Mouse (Mus musculus) cortical plate, adult 2 months (tissue): ENCODE data around the gene Tceanc.

Experiments used
- CTCF ChIP-seq: fragments of 200-500 bp; IDR thresholded peaks from 2 replicates; pipeline ENCODE4 v1.5.1; 2011; ENCODE audit warnings: mild to moderate bottlenecking, control low read depth, low read length; ENCODE audit not compliant: insufficient read depth; ENCODE audit errors: extremely low read depth
- POLR2A ChIP-seq: fragments of 200-500 bp; IDR thresholded peaks from 2 replicates; pipeline ENCODE4 v1.6.1; 2011; ENCODE audit warnings: mild to moderate bottlenecking, low read length, control low read depth; ENCODE audit not compliant: insufficient read depth; ENCODE audit errors: extremely low read depth

DNA sequence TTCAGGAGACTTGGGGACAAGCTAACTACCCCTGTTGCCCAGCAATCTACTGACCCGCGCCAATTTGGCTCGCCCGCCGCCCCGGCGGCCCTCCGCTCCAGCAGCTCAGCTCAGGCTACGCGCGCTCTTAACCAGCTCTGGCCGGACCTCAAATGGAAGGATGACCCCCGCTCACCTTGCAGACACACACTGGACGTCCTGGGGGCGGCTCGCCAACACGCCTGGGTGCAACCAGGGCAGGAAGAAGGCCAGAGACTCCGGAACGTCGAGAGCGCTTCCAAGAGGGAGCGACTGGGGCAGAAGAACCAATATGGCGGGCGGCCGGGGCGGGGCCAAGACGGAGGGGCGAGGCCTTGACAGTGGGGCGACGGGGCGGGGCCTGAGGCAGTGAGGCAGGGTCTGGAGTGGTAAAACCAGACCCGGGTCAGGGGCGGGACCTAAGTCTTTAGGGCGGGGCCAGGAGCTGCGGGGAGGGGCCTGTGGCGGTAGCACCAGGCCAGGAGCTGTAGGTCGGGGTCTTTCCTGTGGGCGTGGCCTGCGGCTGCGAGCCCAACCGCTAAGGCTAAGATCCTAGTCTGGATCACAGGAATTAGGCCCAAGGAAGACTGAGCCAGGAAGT lies 38.9 kb downstream of the Tceanc start, which contains the start of gene Rab9:
- no peak for TF ChIP-seq CTCF
- TF ChIP-seq POLR2A = peak; percentile 49; the same call in 1 of the 2 replicates
